Mouse (Mus musculus) G1E (cell line): ENCODE data around the gene 2410015M20Rik.

Experiments used
- CTCF ChIP-seq: IDR thresholded peaks from 2 replicates; pipeline ENCODE4 v1.5.1; 2012; ENCODE audit warnings: low read depth, low read length, inconsistent platforms, mixed read lengths
- TAL1 ChIP-seq: conservative IDR thresholded peaks from 2 replicates; pipeline ENCODE4 v1.6.1; 2012; ENCODE audit warnings: low read depth, low read length, inconsistent platforms, mixed read lengths

GRCm38 (mm10) chr17:56559386-56559785 lies 50.2 kb downstream of the 2410015M20Rik start:
- TF ChIP-seq CTCF: no peak
- no peak for TF ChIP-seq TAL1
